In genomic region chr5:115731732-115732175, GRCm38 (mm10) we compare ENCODE assay signal across 8 mouse cellular contexts. TPM values are rescaled to one million over a fixed set of nuclear protein-coding genes. Genes with fewer than 3 reads are reported as not detected.
DNase-seq lines count a peak whose midpoint lies in the region; ATAC-seq and TF ChIP-seq lines count a peak whose summit lies in the region.

No protein-coding gene starts in this region.

- no peaks in the 10 kb centered on the region for H3K36me3 ChIP-seq in testis, adult 2 months (ENCODE audit: control insufficient read depth, insufficient read depth, low read length)
- H3K36me3 ChIP-seq in hindbrain, embryonic 12.5 days: no peaks in the 10 kb centered on the region
- H3K36me3 ChIP-seq in midbrain, embryonic 10.5 days: no peaks in the 10 kb centered on the region

- peak overlapping the region; percentile 90 for H3K4me3 ChIP-seq in testis, adult 2 months (ENCODE audit: control insufficient read depth, low read depth, low read length)
- H3K4me3 ChIP-seq in hindbrain, embryonic 12.5 days: peak overlapping the region; percentile 77
- peak overlapping the region; percentile 73 for H3K4me3 ChIP-seq in midbrain, embryonic 10.5 days

- peaks cover 12% of the 10 kb centered on the region for H3K4me1 ChIP-seq in testis, adult 2 months (ENCODE audit: control insufficient read depth, insufficient read depth, low read length)
- peaks cover 15% of the 10 kb centered on the region; the same call in 1 of the 2 replicates for H3K4me1 ChIP-seq in hindbrain, embryonic 12.5 days
- peaks cover 19% of the 10 kb centered on the region for H3K4me1 ChIP-seq in midbrain, embryonic 10.5 days

- H3K9ac ChIP-seq in hindbrain, embryonic 12.5 days: peak overlapping the region; percentile 74

- WGBS in hindbrain, embryonic 12.5 days: under 1% methylated on average over 33 of the region's 72 CpGs
- 3% methylated on average over 64 of the region's 72 CpGs for WGBS in midbrain, embryonic 10.5 days

- no peaks in the 10 kb centered on the region for H3K27me3 ChIP-seq in testis, adult 2 months (ENCODE audit: control insufficient read depth, insufficient read depth, low read length)
- peaks cover 20% of the 10 kb centered on the region for H3K27me3 ChIP-seq in hindbrain, embryonic 12.5 days
- H3K27me3 ChIP-seq in midbrain, embryonic 10.5 days (ENCODE audit: low read depth, poor library complexity, severe bottlenecking): peaks cover 32% of the 10 kb centered on the region

- no peaks in the 10 kb centered on the region for H3K9me3 ChIP-seq in hindbrain, embryonic 12.5 days (replicated peaks)
- no peaks in the 10 kb centered on the region for H3K9me3 ChIP-seq in midbrain, embryonic 10.5 days (replicated peaks)

- no peak; the same call in 1 of the 2 replicates for ATAC-seq in hindbrain, embryonic 12.5 days (ENCODE audit: low FRiP score)

- peak overlapping the region; percentile 91 for H3K4me2 ChIP-seq in hindbrain, embryonic 12.5 days (replicated peaks)

- 0 out of 2 replicates have a peak, but pooled peaks have one; percentile 8 for TF ChIP-seq POLR2A in testis, adult 2 months (IDR thresholded peaks at IDR 0.05; ENCODE audit: control insufficient read depth, low read depth, low read length)

- no peak for TF ChIP-seq CTCF in testis, adult 2 months (IDR thresholded peaks at IDR 0.05; ENCODE audit: control insufficient read depth, insufficient read depth, insufficient replicate concordance, low read depth, low read length)

- peak; percentile 9 for DNase-seq in gastrocnemius, postnatal 25 days
- DNase-seq in gastrocnemius, adult 18-20 months (ENCODE audit: low spot score): no peak
- DNase-seq in testis, postnatal 14 days (ENCODE audit: low spot score): no peak
- DNase-seq in midbrain, embryonic 10.5 days (ENCODE audit: low spot score): no peak
- no peak for DNase-seq in B cell, adult 2 months
- DNase-seq in layer of hippocampus, adult 9-10 months (ENCODE audit: low spot score): no peak

- H3K27ac ChIP-seq in testis, adult 2 months (ENCODE audit: control insufficient read depth, insufficient read depth, low read depth, low read length): peak overlapping the region; percentile 58; the same call in 1 of the 2 replicates
- peak overlapping the region; percentile 97 for H3K27ac ChIP-seq in hindbrain, embryonic 12.5 days
- H3K27ac ChIP-seq in midbrain, embryonic 10.5 days (replicated peaks): peak overlapping the region; percentile 79

RNA-seq across cellular contexts. Expression of gene Bicdl1, which starts 0.3 kb away (rescaled TPM):
- total RNA-seq in gastrocnemius, postnatal 25 days (2021): 1 to 10 TPM; 2.1 to 3.2 TPM
- 1 to 10 TPM; 2.8 to 3.3 TPM for total RNA-seq in gastrocnemius, adult 18-20 months (2021)
- polyA plus RNA-seq in testis, adult 2 months (2012; rRNA removed): 13.2 and 14.0 TPM in 2 replicates
- 20.5 and 20.8 TPM in 2 replicates for polyA plus RNA-seq in hindbrain, embryonic 12.5 days (2016; fragmentation: Nextera tagmentation; extraction: Ambion mirVana)
- polyA plus RNA-seq in midbrain, embryonic 10.5 days (2016; fragmentation: Nextera tagmentation; extraction: Ambion mirVana): 12.1 and 16.2 TPM in 2 replicates
